Mouse (Mus musculus) C2C12 (cell line): ENCODE measurements around the gene Papss2. TPM values are rescaled to one million over a fixed set of nuclear protein-coding genes. Genes with fewer than 3 reads are reported as not detected.

ENCODE experiments used
- H3K27me3 ChIP-seq: one replicate; pipeline ENCODE4 v1.6.1; 2011; ENCODE audit not compliant: control insufficient read depth, insufficient read depth, insufficient read length
- H3K36me3 ChIP-seq: one replicate; pipeline ENCODE4 v1.6.1; 2011; ENCODE audit not compliant: control insufficient read depth, insufficient read depth
- H3K4me3 ChIP-seq: one replicate; pipeline ENCODE4 v1.5.1; 2011; ENCODE audit warnings: mild to moderate bottlenecking, control low read depth; ENCODE audit not compliant: poor library complexity, insufficient read depth, severe bottlenecking
- H3K79me2 ChIP-seq: one replicate; pipeline ENCODE4 v1.6.1; 2011; ENCODE audit not compliant: control insufficient read depth, insufficient read depth
- H3K79me3 ChIP-seq: one replicate; pipeline ENCODE4 v1.6.1; 2011; ENCODE audit warnings: low read depth, control low read depth
- H3ac ChIP-seq: one replicate; pipeline ENCODE3; 2011; ENCODE audit warnings: low read depth; ENCODE audit not compliant: control insufficient read depth, insufficient read length
- CEBPB ChIP-seq: IDR thresholded peaks from one replicate; pipeline ENCODE4 v1.6.1; 2011; ENCODE audit warnings: low read depth, mild to moderate bottlenecking, control low read depth, moderate library complexity
- CTCF ChIP-seq: IDR thresholded peaks from one replicate; pipeline ENCODE4 v1.5.1; 2011; ENCODE audit not compliant: control insufficient read depth, insufficient read depth, insufficient read length
- FOSL1 ChIP-seq: IDR thresholded peaks from one replicate; pipeline ENCODE4 v1.8.0; 2011; ENCODE audit warnings: mild to moderate bottlenecking, low read length; ENCODE audit not compliant: poor library complexity, insufficient read depth, severe bottlenecking
- MAX ChIP-seq: IDR thresholded peaks from one replicate; pipeline ENCODE4 v1.6.1; 2011; ENCODE audit warnings: mild to moderate bottlenecking, control low read depth
- MYOD1 ChIP-seq: IDR thresholded peaks from one replicate; pipeline ENCODE4 v1.6.1; 2011; ENCODE audit warnings: low read depth; ENCODE audit not compliant: control insufficient read depth, insufficient read length
- MYOG ChIP-seq: IDR thresholded peaks from one replicate; pipeline ENCODE4 v1.6.1; 2011; ENCODE audit not compliant: control insufficient read depth, insufficient read length; ENCODE audit errors: extremely low read depth
- USF1 ChIP-seq: IDR thresholded peaks from one replicate; pipeline ENCODE4 v1.6.1; 2011; ENCODE audit warnings: low read depth, mild to moderate bottlenecking, control low read depth, moderate library complexity
- polyA plus RNA-seq: library from polyadenylated mRNA; unstranded; fragments of >200 nt; fragmentation: generic; extraction: Trizol; gene quantifications from one replicate; pipeline ENCODE4 v1.2.1, GENCODE M21; 2012; ENCODE audit warnings: missing spikeins

Papss2 gene
- polyA plus RNA-seq, 1 experiment = 0.29 TPM

GRCm38 (mm10) chr19:32606227-32606827 is 10.7 kb downstream of the Papss2 start:
- no peaks in the 10 kb centered on the region for H3K79me2 ChIP-seq
- H3K4me3 ChIP-seq = no peak overlapping the region
- H3K79me3 ChIP-seq = no peaks in the 10 kb centered on the region
- no peaks in the 10 kb centered on the region for H3K36me3 ChIP-seq
- no peak for TF ChIP-seq CTCF
- no peak for TF ChIP-seq MAX
- no peak for TF ChIP-seq CEBPB
- TF ChIP-seq USF1 = no peak
- no peak for TF ChIP-seq FOSL1
- TF ChIP-seq MYOG = no peak
- TF ChIP-seq MYOD1 = no peak
- H3ac ChIP-seq = no peak overlapping the region
- H3K27me3 ChIP-seq = peaks cover 6% of the 10 kb centered on the region

DNA sequence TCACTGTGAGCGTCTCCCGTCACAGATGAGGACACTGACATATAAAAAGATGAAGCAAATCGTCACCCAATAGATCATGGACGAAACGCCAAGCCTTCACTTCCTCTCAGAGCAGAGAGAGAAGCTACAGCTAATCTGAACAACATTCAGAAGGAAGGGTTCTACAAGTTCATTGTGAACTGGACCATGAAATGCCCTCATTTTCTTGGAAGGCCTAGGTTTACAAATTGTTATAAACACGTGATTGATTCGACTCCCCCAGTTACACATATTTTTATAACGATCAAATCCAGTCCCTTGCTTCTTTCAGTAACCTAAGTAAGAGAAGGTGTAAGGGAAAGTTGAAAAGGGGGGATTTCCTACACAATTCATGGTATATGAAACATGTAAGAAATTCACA is 11.4 kb downstream of the Papss2 start:
- TF ChIP-seq MAX (no peak), CEBPB (no peak), FOSL1 (no peak), CTCF (no peak), MYOG (no peak), USF1 (no peak), MYOD1 (no peak)
- Histone ChIP-seq H3ac (no peak overlapping the region), H3K79me2 (no peaks in the 10 kb centered on the region), H3K36me3 (no peaks in the 10 kb centered on the region), H3K79me3 (no peaks in the 10 kb centered on the region), H3K4me3 (no peak overlapping the region), H3K27me3 (peaks cover 6% of the 10 kb centered on the region)

DNA sequence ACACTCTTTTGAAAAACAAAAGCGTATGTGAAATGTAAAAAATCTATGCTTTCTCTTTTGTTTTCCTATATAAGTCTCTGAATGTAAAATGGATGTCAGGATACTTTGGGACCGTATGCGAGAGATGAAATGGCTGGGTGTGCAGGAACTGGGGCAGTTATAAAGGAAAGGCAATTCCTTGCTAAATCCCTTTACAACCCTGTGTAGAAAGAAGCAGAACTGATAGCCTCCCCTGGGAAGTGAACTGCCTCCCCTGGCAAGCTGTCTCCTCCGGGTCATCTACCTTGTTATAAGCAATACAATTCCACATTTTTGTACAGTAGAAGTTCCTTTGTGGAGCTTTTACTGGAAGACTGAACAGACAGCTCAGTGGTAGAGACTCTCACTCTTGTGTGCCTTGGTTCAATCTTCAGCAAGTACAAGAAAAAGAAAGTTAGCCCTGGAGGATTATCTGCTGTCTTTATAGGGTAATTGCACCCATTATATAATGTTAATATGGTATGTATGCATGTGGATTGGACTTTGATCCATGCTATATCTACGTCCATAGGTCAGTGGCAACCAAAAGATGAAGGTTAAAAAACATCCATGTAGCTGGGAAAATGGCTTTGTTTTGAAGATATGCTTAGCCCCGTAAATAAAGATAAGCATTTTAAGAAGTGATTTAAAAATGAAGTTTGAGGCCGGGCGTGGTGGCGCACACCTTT is 15.9 kb downstream of the Papss2 start:
- Histone ChIP-seq H3K36me3 (no peaks in the 10 kb centered on the region), H3K79me2 (no peaks in the 10 kb centered on the region)

DNA sequence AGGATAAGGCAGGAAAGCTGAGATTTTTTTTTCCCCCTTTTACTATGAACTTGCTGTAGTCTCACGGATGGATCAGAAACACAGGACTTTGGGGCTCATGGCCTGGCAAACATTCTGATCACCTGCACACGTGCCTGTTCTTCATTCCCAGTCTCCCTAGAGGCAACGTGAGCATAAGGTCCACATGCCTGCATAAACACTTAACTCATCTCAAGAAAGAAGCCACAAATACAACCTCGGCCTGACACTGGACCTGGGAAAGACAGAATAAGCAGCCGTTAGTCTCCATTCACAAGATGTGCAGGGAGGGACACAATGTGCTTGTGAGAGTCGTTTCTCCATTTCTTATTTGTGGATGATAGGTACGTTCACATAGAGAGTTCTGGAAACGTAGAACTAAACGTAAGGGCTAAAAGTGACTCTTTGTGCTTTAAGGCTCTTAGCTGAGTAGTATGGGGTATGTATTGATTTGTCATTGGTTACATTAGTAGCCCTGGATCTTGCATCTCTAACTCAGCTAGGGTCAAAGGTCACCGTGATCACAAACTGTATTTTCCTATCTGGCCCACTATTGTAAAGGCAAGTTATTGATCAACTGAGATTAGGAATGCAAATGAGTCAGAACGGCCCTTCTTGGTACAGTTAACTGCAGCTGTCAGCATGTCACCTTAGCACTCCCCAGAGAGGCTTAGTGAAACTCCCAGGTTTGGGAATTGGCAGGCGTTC is 18.6 kb downstream of the Papss2 start:
- H3ac ChIP-seq = no peak overlapping the region
- H3K4me3 ChIP-seq = no peak overlapping the region
- no peaks in the 10 kb centered on the region for H3K36me3 ChIP-seq
- TF ChIP-seq MYOG (no peak), CEBPB (no peak), MAX (no peak), USF1 (no peak), FOSL1 (no peak), CTCF (no peak), MYOD1 (no peak)
- H3K79me3 ChIP-seq = no peaks in the 10 kb centered on the region
- H3K79me2 ChIP-seq = no peaks in the 10 kb centered on the region
- no peaks in the 10 kb centered on the region for H3K27me3 ChIP-seq

More for the DNA sequence above, 15.9 kb downstream of the Papss2 start:
- no peaks in the 10 kb centered on the region for H3K27me3 ChIP-seq
- TF ChIP-seq CTCF (no peak), MYOD1 (no peak), MAX (no peak), MYOG (no peak), FOSL1 (no peak), USF1 (no peak), CEBPB (no peak)
- H3K4me3 ChIP-seq = no peak overlapping the region
- H3K79me3 ChIP-seq = no peaks in the 10 kb centered on the region
- H3ac ChIP-seq = no peak overlapping the region

DNA sequence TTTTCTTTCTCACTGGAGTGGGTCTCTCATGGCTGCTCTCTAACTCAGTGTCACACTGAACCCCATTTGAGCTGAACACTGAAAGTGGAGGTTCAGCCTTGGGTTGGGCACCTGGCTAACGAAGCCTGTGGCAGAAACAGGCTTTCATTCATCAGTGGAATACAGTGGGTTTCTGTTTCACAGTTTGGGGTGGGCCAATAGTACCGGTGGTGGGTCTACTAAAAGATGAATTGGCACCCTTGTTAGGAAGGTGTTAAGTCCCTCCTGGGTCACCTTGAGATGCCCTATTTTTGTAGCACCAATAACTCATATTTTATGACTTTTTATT is 19.1 kb downstream of the Papss2 start:
- H3K36me3 ChIP-seq = no peaks in the 10 kb centered on the region
- no peaks in the 10 kb centered on the region for H3K27me3 ChIP-seq
- no peak for TF ChIP-seq MYOD1
- no peak for TF ChIP-seq FOSL1
- TF ChIP-seq MAX = no peak
- TF ChIP-seq CTCF = no peak
- no peak for TF ChIP-seq CEBPB
- no peak for TF ChIP-seq USF1
- TF ChIP-seq MYOG = no peak
- no peak overlapping the region for H3ac ChIP-seq
- no peaks in the 10 kb centered on the region for H3K79me3 ChIP-seq
- H3K4me3 ChIP-seq = no peak overlapping the region
- H3K79me2 ChIP-seq = no peaks in the 10 kb centered on the region

DNA sequence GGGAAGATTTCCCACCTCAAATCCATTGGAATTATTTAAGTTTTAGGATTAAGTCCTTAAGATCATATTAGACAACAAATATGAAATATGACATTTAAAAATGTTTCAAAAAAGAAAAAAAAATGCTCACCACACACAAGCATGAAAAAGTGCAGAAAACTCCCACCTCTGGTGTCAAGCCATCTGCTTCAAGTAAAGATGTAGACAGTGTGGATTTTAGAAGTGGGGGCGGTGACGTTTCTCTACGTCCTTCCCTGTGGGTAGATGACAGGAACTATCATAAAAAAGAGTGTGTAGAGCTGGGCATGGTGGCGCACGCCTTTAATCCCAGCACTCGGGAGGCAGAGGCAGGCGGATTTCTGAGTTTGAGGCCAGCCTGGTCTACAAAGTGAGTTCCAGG is 21.1 kb downstream of the Papss2 start:
- no peaks in the 10 kb centered on the region for H3K36me3 ChIP-seq
- no peak overlapping the region for H3ac ChIP-seq
- H3K4me3 ChIP-seq = no peak overlapping the region
- H3K79me2 ChIP-seq = no peaks in the 10 kb centered on the region
- no peaks in the 10 kb centered on the region for H3K79me3 ChIP-seq
- no peaks in the 10 kb centered on the region for H3K27me3 ChIP-seq
- TF ChIP-seq CEBPB = no peak
- no peak for TF ChIP-seq MYOG
- no peak for TF ChIP-seq FOSL1
- no peak for TF ChIP-seq MYOD1
- no peak for TF ChIP-seq USF1
- no peak for TF ChIP-seq MAX
- no peak for TF ChIP-seq CTCF
